Mouse (Mus musculus): ENCODE results near the gene Pcyt1b.

DNA sequence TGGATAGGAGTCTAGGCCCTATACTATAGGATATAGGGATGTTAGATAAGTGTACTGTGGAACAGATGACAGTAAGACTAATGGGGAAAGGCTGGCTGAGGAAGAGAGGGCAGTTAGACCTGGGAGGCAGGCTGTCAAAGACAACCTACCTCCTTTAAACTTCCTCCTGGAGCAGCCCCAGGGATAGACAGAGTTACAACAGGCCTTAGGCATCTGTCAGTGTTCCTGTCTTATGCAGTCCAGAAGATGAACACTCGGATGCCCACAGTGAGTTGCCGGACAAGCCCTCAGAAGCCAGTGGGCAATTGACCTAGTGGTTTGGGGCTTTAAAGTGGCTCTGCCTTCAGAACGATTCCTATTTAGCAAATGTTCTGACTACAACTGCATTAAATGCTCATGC lies 19.8 kb downstream of the Pcyt1b start:
- TF ChIP-seq CTCF (IDR thresholded peaks at IDR 0.05; ENCODE audit: low read depth) (no peak), EP300 (IDR thresholded peaks at IDR 0.05; ENCODE audit: low read depth) (no peak)
